Mouse (Mus musculus) liver, embryonic 12.5 days (tissue): ENCODE measurements around the gene Rassf8. TPM values are rescaled to one million over a fixed set of nuclear protein-coding genes. Genes with fewer than 3 reads are reported as not detected.
A peak's percentile ranks its signal among the peaks of the same experiment; 100 is the strongest.

ENCODE experiments used
- ATAC-seq: fragments of 200-750 bp; cut with Nextera tagmentation; 2 replicates; pipeline ENCODE4 v1.8.0; 2017; ENCODE audit warnings: moderate number of reproducible peaks, mild to moderate bottlenecking, moderate library complexity
- H3K27ac ChIP-seq: fragments of 300-500 bp; sonication (generic); 2 replicates; pipeline ENCODE4 v1.5.1; 2016; ENCODE audit warnings: mild to moderate bottlenecking
- H3K27me3 ChIP-seq: fragments of 300-500 bp; sonication (generic); replicated peaks from 2 replicates; pipeline ENCODE4 v1.6.1; 2016; ENCODE audit warnings: mild to moderate bottlenecking, moderate library complexity
- H3K36me3 ChIP-seq: fragments of 300-500 bp; sonication (generic); 2 replicates; pipeline ENCODE4 v1.6.1; 2016; ENCODE audit warnings: mild to moderate bottlenecking, moderate library complexity
- H3K4me1 ChIP-seq: fragments of 300-500 bp; sonication (generic); 2 replicates; pipeline ENCODE4 v1.6.1; 2016
- H3K4me2 ChIP-seq: fragments of 300-500 bp; sonication (generic); 2 replicates; pipeline ENCODE4 v1.6.1; 2016; ENCODE audit warnings: mild to moderate bottlenecking, moderate library complexity
- H3K4me3 ChIP-seq: fragments of 300-500 bp; sonication (generic); 2 replicates; pipeline ENCODE4 v1.5.1; 2016; ENCODE audit warnings: mild to moderate bottlenecking, moderate library complexity
- H3K9ac ChIP-seq: fragments of 300-500 bp; sonication (generic); 2 replicates; pipeline ENCODE4 v1.6.1; 2016; ENCODE audit warnings: mild to moderate bottlenecking, moderate library complexity
- H3K9me3 ChIP-seq: fragments of 300-500 bp; sonication (generic); replicated peaks from 2 replicates; pipeline ENCODE4 v1.6.1; 2016; ENCODE audit warnings: mild to moderate bottlenecking, moderate library complexity
- WGBS: fragments of 180-500 bp; shearing (Covaris S2); methylation state at CpG from one replicate; pipeline ENCODE4 v1.1.7; 2016; ENCODE audit not compliant: insufficient replicate concordance; 5-methylcytosine and 5-hydroxymethylcytosine counted together
- polyA plus RNA-seq: library from polyadenylated mRNA; unstranded; fragments of >200 nt; fragmentation: Nextera tagmentation; extraction: Ambion mirVana; gene quantifications from 2 replicates; pipeline ENCODE4 v1.2.1, GENCODE M21; 2016

Gene Rassf8
- polyA plus RNA-seq, 1 experiment from 2014 or later = 1.2 TPM

DNA sequence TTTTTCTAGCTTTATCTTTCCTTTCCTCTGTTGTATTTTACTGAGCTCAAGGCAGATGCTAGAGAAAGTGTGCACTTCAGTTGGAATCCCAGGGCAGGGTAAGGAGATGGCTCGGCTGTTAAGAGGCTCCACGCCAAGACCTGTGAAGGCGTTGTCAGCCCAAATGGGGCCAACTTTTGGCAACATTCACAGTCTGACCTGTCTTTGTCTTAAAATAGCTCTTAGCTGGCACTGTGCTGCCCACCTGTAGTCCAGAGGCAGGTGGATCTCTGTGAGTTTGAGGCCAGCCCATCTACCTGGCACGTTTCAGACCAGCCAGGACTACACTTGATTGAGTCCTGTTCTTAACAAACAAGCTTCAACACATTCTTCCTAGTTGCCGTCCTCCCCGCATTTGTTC, 7.9 kb downstream of the Rassf8 start:
- H3K4me2 ChIP-seq = no peak overlapping the region
- no peaks in the 10 kb centered on the region for H3K9me3 ChIP-seq
- H3K27me3 ChIP-seq = peaks cover 2% of the 10 kb centered on the region; the same call in 1 of the 2 replicates
- no peak overlapping the region for H3K27ac ChIP-seq
- H3K9ac ChIP-seq = no peak overlapping the region
- WGBS = 56% methylated on average over 6 of the region's 6 CpGs
- H3K4me1 ChIP-seq = peaks cover 11% of the 10 kb centered on the region; the same call in 1 of the 2 replicates
- H3K4me3 ChIP-seq = no peak overlapping the region
- ATAC-seq = no peak
- H3K36me3 ChIP-seq = no peaks in the 10 kb centered on the region

DNA sequence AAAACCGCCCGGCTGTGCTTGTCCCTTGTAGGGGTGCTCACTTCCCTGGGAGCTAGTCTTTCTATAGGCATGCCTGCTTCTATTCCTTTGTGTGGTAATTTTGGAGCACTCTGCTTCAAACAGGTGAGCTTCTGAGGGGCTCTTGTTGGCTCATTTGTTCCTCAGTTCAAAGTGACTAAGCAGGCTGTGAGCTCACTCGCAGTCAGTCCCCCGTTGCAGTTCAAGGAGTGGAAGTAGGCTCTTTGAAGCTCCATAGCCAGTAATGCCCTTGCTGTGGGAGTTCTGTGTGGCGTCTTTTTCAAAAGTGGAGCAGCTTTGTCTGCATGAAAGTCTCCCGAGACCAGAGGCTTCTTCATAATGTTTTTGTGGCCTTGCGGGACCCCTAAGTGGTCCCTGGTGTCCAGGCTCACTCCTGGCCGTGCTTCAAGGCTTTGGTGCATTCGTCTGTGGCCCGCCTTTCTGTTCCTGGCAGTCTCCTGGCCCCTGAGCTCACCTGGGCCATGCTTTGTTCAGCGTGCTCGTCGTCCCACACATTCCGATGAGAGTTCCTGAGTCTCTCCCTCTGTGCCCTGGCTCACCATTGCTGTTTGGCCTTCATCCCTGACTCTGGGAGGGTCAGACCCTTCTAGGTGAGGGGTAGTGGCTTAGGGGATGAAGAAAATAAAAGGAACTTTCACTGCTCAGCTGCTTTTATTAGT, 9.5 kb downstream of the Rassf8 start:
- Histone ChIP-seq H3K9me3 (no peaks in the 10 kb centered on the region), H3K4me1 (peaks cover 20% of the 10 kb centered on the region), H3K36me3 (no peaks in the 10 kb centered on the region), H3K27me3 (no peaks in the 10 kb centered on the region), H3K27ac (no peak overlapping the region), H3K4me3 (no peak overlapping the region), H3K9ac (no peak overlapping the region), H3K4me2 (no peak overlapping the region)
- WGBS = 67% methylated on average over 14 of the region's 14 CpGs
- no peak for ATAC-seq

DNA sequence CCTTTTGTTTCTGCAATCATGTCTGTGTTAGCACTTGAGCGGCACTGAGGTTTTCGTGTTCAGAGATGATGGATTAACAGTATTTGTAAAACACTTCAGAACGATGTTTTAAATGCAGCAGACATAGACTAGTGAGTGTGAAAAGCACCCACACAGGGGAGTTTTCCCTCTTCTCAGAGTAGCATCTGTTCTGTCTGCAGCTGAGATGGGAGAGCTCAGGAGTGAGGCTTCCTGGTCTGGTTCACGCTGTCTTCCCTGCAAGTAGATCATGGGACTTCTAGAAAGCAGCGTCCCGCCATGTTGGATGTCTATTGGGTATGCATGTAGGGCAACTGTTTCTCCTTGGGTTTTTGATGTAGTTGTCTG, 10.1 kb downstream of the Rassf8 start:
- ATAC-seq = no peak
- H3K36me3 ChIP-seq = no peaks in the 10 kb centered on the region
- H3K9ac ChIP-seq = no peak overlapping the region
- 72% methylated on average over 6 of the region's 6 CpGs for WGBS
- H3K4me3 ChIP-seq = no peak overlapping the region
- H3K4me2 ChIP-seq = no peak overlapping the region
- no peaks in the 10 kb centered on the region for H3K27me3 ChIP-seq
- H3K4me1 ChIP-seq = peaks cover 20% of the 10 kb centered on the region
- no peaks in the 10 kb centered on the region for H3K9me3 ChIP-seq
- no peak overlapping the region for H3K27ac ChIP-seq

DNA sequence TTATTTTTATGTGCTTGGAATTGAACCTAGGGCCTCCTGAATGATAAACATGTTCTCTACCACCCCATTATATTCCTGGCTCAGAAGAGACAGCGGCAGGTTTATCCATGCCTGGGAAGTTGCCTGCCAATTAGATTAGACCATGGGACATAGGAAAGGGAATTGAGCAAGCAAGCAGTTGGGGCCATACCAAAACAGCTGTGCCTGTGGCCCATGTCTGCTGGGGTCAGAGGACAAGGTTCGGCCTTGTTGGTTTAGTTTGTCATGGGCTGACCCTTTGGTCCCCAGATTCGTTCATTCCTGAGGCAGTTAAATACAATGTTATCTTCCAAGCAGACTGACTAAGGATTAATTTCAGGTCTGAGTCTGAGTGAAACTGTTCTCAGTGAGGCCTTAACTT, 10.8 kb downstream of the Rassf8 start:
- 59% methylated on average over 3 of the region's 3 CpGs for WGBS

DNA sequence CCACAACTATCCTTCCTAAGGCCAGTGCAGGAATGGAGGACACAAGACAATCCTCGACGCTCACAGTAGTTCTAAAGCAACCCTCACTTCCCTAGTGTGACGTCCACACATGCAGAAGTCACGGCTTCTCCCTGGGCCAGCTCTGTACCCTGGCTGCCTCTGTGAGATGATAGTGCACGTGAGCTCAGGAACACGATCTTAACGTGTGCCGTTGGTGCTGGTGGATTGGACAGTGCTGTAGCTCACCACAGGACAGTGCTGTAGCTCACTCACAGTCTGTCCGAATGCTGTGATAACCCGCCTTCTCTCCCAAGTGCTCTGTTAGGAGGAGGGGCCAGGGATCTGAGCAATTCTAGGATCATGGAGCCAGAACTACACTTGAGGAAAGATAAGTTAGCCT, 12.1 kb downstream of the Rassf8 start:
- Histone ChIP-seq H3K9me3 (no peaks in the 10 kb centered on the region), H3K4me3 (no peak overlapping the region), H3K27ac (no peak overlapping the region), H3K4me1 (peaks cover 20% of the 10 kb centered on the region), H3K4me2 (no peak overlapping the region), H3K9ac (no peak overlapping the region), H3K27me3 (no peaks in the 10 kb centered on the region), H3K36me3 (no peaks in the 10 kb centered on the region)
- no peak for ATAC-seq
- WGBS = 62% methylated on average over 10 of the region's 10 CpGs

More for the DNA sequence above, 10.8 kb downstream of the Rassf8 start:
- Histone ChIP-seq H3K36me3 (no peaks in the 10 kb centered on the region), H3K9me3 (no peaks in the 10 kb centered on the region), H3K4me1 (peaks cover 20% of the 10 kb centered on the region), H3K4me2 (no peak overlapping the region), H3K9ac (no peak overlapping the region), H3K27me3 (no peaks in the 10 kb centered on the region), H3K4me3 (no peak overlapping the region), H3K27ac (0 out of 2 replicates have a peak overlapping the region, but pooled peaks have one; percentile 14)
- ATAC-seq = peak; percentile 49; the same call in 1 of the 2 replicates

DNA sequence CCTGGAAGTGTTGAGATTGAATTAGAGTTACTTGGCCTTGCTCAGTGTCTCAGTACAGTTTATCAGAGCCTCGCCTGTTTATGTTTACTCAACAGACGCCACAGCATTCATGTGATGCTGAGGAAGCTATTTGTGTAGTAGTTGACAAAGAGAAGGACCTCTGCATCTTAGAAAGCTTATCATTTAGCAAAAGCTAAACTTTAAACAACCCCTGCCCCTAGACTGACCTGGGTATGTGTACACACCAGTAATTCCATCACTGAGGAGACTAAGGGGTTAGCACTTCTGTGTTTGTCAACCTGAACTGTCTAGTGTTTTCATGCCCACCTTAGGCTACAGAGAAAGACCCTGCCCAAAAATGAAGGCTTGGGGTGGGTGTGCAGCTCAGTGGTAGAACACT, 12.9 kb downstream of the Rassf8 start:
- H3K4me3 ChIP-seq = no peak overlapping the region
- 42% methylated on average over 2 of the region's 2 CpGs for WGBS
- H3K27ac ChIP-seq = no peak overlapping the region
- H3K4me2 ChIP-seq = no peak overlapping the region
- H3K36me3 ChIP-seq = no peaks in the 10 kb centered on the region
- no peaks in the 10 kb centered on the region for H3K27me3 ChIP-seq
- peaks cover 20% of the 10 kb centered on the region for H3K4me1 ChIP-seq
- no peak overlapping the region for H3K9ac ChIP-seq
- no peaks in the 10 kb centered on the region for H3K9me3 ChIP-seq
- ATAC-seq = no peak

DNA sequence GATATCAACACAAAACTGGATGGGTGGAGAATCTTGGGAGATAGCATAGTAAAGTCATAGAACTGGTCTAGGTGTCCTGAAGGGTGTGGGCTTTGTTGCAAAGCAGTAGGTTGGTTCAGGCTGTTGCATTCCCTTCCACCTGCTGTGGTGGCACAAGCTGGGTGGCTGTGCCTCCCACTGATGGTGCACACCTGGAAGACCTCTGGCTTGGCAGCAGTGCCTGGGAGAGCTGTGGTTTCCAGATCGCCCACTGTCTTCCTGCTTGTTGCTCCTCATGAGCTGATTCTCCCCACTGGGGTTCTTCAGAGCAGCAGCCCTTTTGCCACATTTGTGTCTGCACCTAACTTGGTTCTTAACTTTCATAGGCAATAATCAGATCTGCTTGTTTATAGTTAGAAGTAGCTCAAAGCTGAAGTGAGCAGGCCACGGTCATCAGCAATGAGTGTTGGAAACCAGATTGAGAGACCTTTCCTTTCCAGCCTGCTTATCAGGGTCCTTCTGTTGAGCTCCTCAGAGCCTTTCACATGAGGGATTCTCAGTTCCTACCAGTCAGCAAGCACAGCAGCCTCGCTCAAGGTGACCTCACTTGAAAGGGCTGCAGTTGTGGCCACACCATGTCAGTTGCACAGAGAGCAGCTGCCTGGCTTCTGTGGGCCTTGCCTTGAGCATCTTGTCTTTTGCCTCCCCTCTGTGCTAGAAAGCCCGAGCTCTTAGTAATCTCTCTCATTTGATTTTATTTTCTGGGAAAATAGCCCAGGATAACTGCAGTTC, 13.9 kb downstream of the Rassf8 start:
- no peaks in the 10 kb centered on the region for H3K9me3 ChIP-seq
- H3K36me3 ChIP-seq = no peaks in the 10 kb centered on the region
- 37% methylated on average over 4 of the region's 4 CpGs for WGBS
- no peak overlapping the region for H3K4me3 ChIP-seq
- ATAC-seq = no peak
- H3K27ac ChIP-seq = no peak overlapping the region
- no peaks in the 10 kb centered on the region for H3K27me3 ChIP-seq
- peaks cover 23% of the 10 kb centered on the region for H3K4me1 ChIP-seq
- no peak overlapping the region for H3K9ac ChIP-seq
- H3K4me2 ChIP-seq = no peak overlapping the region

DNA sequence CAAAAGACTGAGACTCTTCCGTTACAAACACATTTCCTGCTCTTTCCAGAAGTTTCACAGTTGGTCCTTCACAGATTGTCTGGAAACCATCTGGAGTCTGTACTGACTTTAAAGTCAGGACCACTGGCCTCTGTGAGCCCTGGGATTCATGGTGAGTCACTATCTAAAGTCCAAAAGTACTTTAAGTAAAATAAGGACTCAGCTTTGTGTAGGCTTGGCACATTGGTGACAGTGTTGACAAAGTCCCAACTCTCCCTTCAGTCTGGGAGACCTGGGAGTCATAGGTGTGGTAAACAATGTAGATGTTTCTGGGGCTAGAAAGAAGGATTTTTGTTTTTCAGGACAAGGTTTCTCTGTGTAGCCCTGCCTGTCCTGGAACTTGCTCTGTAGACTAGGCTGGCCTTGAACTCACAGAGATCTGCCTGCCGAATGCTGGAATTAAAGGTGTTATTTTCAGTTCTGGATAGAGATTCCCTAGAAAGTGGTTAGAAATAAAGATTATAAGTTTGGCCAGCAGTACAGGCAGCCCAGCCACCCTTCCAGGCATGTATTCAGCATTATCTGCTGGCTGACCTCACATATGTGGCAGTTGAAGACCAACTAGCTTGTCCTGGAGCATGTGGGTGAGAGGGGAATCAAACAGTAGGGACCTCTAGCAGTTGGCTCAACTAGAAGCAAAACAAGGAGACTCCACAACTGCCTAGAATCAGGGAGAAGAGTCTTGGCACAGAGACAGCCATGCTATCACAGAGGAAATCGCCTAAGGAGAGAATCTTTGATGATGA, 14.8 kb downstream of the Rassf8 start:
- 62% methylated on average over 3 of the region's 3 CpGs for WGBS
- no peak overlapping the region for H3K4me2 ChIP-seq
- ATAC-seq = no peak
- no peak overlapping the region for H3K27ac ChIP-seq
- no peaks in the 10 kb centered on the region for H3K9me3 ChIP-seq
- no peaks in the 10 kb centered on the region for H3K27me3 ChIP-seq
- no peak overlapping the region for H3K4me3 ChIP-seq
- peaks cover 23% of the 10 kb centered on the region for H3K4me1 ChIP-seq
- H3K36me3 ChIP-seq = no peaks in the 10 kb centered on the region
- H3K9ac ChIP-seq = no peak overlapping the region

DNA sequence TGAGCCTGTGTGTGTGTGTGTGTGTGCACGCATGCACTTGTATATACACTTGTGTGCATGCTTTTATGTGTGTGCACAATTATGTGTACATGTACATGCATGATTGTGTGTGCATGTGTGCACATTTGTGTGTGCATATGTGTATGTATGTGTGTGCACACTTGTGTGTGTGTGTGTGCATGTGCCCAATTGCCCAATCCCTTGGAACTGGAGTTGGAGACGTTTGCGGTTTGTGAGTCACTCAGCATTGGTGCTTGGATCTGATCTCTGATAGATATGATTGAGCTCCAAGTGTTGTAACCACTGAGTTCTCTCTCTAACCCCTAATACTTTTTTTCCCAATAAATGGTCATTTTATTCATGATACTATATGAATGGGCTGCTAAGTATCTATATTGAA, 15.5 kb downstream of the Rassf8 start:
- WGBS = 75% methylated on average over 3 of the region's 3 CpGs
- no peak for ATAC-seq
- Histone ChIP-seq H3K27me3 (no peaks in the 10 kb centered on the region), H3K9me3 (no peaks in the 10 kb centered on the region), H3K9ac (no peak overlapping the region), H3K4me2 (no peak overlapping the region), H3K36me3 (no peaks in the 10 kb centered on the region), H3K27ac (no peak overlapping the region), H3K4me1 (peaks cover 23% of the 10 kb centered on the region), H3K4me3 (no peak overlapping the region)

DNA sequence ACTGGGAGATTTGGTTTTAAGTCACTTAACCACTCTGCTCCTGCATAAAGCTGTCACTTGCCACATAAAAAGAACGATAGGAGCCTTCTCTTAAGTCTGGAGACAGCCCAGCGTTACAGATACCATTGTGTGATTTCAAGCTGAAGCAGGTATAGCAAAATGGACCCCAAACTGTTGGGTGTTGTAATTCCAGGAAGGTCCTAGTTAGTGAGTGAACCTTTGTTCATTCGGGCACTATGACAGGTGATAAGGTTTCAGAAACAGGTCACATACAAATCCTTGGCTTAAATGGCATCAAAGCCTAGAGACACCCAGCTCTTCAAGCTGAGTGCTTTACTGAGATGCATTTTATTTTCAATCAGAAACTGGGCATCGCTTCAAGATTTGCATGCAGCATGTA, 16.5 kb downstream of the Rassf8 start:
- H3K27ac ChIP-seq = no peak overlapping the region
- no peak overlapping the region for H3K9ac ChIP-seq
- WGBS = 71% methylated on average over 4 of the region's 4 CpGs
- no peaks in the 10 kb centered on the region for H3K36me3 ChIP-seq
- H3K27me3 ChIP-seq = no peaks in the 10 kb centered on the region
- H3K4me2 ChIP-seq = no peak overlapping the region
- peaks cover 21% of the 10 kb centered on the region for H3K4me1 ChIP-seq
- H3K4me3 ChIP-seq = no peak overlapping the region
- no peak for ATAC-seq
- H3K9me3 ChIP-seq = no peaks in the 10 kb centered on the region

DNA sequence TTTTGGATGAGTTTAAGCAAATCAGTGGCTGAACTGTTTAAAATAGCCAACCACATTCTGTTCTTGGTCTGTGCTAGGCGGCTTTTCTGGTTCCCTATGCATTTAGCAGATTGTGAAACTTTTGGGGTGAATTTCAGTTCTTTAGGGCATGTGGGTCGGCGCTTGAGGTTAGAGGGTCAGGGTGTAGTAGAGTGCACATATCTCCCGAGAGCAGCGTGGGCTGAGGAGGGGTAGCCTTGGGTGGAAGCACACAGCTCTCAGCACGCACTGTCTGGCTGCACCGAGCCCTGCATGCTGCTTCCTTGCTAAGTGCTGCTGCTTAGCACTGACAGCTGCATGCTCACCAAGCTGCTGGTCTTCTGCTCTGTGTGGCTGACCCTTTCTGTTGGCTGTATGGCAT, 18.5 kb downstream of the Rassf8 start:
- Histone ChIP-seq H3K9ac (no peak overlapping the region), H3K4me1 (peaks cover 8% of the 10 kb centered on the region), H3K36me3 (no peaks in the 10 kb centered on the region), H3K9me3 (no peaks in the 10 kb centered on the region), H3K27me3 (no peaks in the 10 kb centered on the region), H3K4me2 (no peak overlapping the region), H3K27ac (no peak overlapping the region), H3K4me3 (no peak overlapping the region)
- 42% methylated on average over 7 of the region's 7 CpGs for WGBS
- ATAC-seq = no peak; the same call in 1 of the 2 replicates

DNA sequence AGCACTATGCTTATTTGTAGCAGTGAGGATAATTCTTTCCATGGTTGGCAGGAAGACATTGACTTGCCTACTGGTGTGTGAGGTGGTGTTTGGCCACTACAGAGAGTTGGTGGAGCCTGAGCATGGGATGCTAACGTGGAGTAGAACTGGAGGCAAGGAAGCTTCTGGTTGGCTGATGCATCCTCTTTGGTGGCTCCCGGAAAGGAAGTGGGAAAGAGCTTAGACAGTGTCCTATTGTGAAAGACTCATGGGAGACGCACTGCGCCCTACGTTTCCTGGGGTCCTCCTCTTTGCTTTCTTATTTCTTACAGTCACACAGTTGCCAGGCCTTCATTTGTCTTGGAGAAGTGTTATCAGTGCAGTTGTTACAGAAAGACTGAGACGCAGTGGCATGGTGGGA, 20.4 kb downstream of the Rassf8 start:
- no peaks in the 10 kb centered on the region for H3K36me3 ChIP-seq
- H3K9me3 ChIP-seq = no peaks in the 10 kb centered on the region
- WGBS = 50% methylated on average over 6 of the region's 6 CpGs
- no peaks in the 10 kb centered on the region for H3K27me3 ChIP-seq
- ATAC-seq = no peak
- no peak overlapping the region for H3K4me3 ChIP-seq
- H3K4me2 ChIP-seq = no peak overlapping the region
- no peak overlapping the region for H3K9ac ChIP-seq
- H3K27ac ChIP-seq = no peak overlapping the region
- H3K4me1 ChIP-seq = peaks cover 7% of the 10 kb centered on the region; the same call in 1 of the 2 replicates
